Mouse (Mus musculus) left cerebral cortex, postnatal 36 days (tissue): ENCODE results near the gene Cfb. TPM values are rescaled to one million over a fixed set of nuclear protein-coding genes. Genes with fewer than 3 reads are reported as not detected.

Experiments used
- DNase-seq, 2 experiments: peaks; one replicate each; pipeline ENCODE4 v3.0.0; 2021 to 2022; ENCODE audit warnings: low spot score in 2 of 2, mixed read lengths in 1 of 2
- intact Hi-C: fragments of 180-260 bp; cut with DNase I; formaldehyde crosslinking; loops from one replicate; pipeline ENCODE4 v1.15.1; 2025
- total RNA-seq, 2 experiments: library from RNA; stranded (reverse); gene quantifications; 2 replicates each; pipeline ENCODE4 v1.2.3; 2021

Gene Cfb
- total RNA-seq, 2 experiments from 2014 or later, result 0.63 TPM; not detected in 1

DNA sequence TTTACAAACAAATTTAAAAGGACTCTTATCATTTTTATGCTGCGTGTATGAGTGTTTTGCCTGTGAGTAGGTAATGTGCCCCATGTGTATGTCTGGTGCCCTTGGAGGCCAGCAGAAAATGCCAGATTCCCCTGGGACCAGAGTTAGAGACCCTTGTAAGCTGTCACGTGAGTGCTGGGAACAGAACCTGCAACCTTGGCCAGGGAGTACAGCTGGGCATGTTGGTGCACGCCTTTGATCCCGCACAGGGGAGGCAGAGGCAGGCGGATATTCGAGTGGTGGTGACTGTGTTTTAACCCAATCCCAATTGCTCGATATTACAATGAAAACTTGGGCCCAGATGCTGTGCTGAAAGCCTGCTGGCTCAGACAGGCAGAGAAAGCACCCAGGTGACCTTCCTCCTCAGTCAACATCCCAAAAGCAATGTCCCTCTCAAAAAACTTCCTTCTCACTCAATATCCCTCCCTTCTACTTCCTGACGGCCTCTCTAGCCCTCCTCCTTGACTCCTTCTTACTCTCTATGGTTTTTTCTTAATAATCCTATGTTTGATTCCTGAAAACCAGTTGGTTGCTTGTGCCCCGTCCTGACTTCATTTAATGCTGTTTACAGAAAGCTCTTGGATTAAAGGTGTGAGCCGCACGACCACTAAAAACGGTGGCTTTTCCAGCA, 27.9 kb upstream of the Cfb start:
- intact Hi-C loops, result loop anchor here (5.0 kb wide), 2 partner anchors 38 to 53 kb away; partner anchors contain the start of genes Dxo, Nelfe, Skiv2l and Stk19
- DNase-seq, result no peak

DNA sequence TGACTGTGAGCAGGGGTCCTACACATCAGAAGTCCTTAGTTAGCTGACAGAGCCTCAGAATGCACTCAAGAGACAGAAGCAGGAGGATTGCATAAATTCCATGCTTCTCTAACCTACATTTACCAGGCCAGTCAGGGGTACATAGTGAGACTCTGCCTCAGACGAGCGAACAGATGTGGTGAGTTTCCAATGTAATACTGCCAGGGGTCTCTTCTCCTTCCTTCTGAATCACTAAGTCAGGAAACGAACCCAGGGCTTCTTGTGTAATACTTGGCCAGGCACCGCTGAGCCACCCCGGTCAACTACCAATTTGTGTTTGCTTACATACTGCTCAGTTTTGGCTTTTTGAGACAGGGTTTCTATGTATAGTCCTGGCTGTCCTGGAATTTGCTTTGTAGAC, 25.6 kb upstream of the Cfb start:
- intact Hi-C loops, result no loop called here
- no peak for DNase-seq

DNA sequence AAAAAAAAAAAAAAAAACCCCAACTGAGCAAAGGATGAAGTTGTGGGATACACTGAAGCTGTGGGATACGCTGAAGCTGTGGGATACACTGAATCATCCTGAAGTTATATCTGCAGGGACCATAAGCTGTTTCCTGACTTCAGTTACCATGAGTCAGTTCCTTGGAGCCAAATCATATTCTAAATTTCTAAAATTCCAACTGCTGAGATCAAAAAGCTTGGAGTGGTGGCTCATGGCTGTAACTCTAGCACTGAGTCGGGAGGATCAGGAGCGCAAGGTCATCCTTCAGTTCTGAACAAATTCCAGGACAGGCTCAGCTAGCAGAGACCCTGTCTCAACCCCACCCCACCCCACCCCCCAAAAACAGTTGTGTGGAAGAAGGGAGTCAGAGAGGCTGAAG, 23.3 kb upstream of the Cfb start:
- intact Hi-C loops, result no loop called here

DNA sequence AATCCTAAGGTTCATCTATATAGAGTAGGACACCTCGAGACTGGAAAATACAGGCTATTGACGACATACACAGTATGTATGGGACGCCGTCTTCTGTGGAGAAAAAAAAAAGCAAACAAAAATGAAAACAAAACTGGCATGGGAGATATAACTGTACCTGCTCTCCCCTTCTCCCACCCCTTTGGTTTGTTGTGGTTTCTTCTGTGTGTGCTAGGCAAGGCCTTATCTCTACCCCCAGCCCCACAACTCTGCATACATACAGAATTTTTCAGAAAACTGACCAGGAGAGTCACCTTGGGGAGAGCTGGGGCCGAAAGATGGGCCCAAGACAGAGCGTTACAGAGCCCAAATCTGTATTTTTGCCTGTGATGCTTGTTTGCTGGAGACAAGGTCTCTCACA, 22.4 kb upstream of the Cfb start:
- intact Hi-C loops, result no loop called here
- no peak for DNase-seq

More for the DNA sequence above, 23.3 kb upstream of the Cfb start:
- DNase-seq, result no peak

DNA sequence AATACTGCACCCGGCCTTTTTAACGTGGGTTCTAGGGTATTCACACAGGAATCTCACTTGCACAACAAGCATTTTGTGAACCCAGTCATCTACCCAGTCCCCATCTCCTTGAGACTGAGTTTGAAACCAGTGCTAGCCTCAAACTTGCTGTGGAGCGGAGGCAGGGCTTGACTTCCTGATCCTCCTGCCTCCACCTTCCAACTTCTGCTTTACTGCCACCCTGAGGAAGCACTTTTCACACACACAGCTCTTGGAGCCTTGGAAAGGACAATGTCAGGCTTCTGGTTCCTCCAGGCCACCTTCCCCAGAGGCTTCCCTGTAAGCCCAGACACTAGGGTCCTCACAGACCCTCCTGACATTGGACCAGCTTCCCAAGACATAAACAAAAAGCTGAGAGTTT, 21.0 kb upstream of the Cfb start:
- intact Hi-C loops, result no loop called here
- DNase-seq, result no peak

DNA sequence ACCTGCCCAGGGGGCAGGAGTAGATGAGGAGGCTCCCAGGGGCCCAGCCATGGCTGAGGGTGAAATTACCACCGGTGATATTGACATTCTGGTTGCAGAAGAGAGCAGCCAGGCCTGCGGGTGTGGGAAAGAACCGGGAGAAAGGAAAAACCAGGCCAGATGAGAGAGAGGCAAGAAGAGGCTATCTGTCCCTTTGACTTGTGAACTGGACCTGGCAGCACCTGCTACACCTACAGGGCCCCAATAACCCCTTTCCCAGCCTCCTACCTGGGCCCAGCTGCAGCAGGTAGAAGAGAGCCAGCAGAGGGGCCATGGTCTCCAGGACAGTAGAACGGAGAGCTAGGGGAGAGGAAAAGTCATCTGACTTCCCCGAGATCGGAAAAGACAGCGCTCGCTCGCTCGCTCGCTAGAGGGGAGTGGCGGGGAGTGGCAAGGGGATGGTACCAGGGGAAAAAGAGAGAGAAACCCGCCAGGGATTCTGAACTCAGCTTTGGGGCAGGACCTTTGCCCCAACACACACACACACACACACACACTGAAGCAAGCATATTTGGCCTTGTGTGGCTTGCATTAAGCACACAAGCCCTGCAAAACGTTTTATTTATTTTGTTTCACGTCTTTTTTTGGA, 19.5 kb upstream of the Cfb start, which contains the start of gene Gm20547:
Gene Gm20547 (minus strand): TSS at position 360 of the 628 bp plus-strand sequence.
- DNase-seq, result no peak
- intact Hi-C loops, result no loop called here

DNA sequence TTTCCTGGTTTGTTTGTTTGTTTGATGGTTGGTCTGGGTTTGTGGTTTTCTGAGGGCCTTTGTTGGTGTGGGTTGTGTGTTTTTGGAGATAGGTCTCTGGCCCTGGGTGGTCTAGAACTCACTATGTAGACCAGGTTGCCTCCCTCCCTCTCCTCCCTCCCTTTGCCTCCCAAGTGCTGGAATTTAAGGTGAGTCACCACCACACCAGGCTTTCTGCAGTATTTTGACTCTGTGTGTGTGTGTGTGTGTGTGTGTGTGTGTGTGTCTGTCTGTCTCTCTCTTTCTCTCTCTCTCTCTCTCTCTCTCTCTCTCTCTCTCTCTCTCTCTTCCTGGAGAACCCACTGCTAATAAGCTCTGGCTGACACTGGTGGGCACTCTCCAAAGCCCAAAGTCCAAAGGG, 18.8 kb upstream of the Cfb start:
- DNase-seq, result no peak
- intact Hi-C loops, result no loop called here

DNA sequence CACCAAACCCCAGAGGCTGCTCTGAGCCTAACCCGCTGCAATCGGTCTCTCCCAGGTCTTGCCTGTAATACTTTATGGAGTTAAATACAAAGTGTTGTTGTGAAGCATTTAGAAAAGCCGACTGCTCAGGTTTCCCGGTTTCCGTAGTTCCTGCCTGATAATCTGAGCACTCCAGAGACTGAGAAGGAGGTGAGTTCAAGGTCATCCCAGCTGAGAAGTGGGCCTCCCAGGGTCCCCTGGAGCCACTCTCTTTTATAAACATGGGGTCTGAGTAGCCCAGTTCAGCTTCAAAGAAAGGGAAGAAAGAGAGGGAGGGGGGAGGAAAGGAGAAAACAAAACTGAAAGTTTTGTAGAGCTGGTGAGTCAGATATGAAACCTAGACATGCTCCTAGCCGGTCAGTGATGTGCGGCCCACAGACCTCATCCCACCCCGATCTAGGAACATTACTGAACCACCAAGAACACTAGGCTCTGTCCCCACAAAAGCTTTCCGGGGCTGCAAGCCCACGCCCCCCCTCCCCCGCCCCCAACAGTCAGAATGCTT, 17.1 kb upstream of the Cfb start, which contains the start of gene Zbtb12:
Gene Zbtb12 (plus strand): TSS at position 148 of the 544 bp plus-strand sequence.
- DNase-seq, result no peak
- intact Hi-C loops, result no loop called here

DNA sequence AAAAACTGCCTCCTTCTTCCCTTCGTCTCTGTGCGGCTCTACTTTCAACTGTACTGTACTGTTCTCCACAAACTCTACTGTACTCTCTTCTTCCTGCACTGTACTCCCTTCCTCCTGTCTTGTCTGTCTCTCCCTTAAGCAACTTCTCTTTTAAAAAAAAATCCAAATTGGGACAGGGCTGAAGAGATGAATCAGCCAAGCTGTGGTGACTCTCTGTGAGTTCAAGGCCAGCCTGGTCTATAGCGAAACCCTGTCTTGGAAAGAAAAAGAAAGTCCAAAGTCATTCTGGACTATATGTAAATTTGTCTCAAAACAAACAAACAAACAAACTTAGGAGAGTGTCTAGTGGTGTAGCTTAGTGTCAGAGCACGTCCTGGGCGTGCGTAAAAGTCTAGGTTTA, 12.0 kb upstream of the Cfb start:
- intact Hi-C loops, result no loop called here
- DNase-seq, result no peak

DNA sequence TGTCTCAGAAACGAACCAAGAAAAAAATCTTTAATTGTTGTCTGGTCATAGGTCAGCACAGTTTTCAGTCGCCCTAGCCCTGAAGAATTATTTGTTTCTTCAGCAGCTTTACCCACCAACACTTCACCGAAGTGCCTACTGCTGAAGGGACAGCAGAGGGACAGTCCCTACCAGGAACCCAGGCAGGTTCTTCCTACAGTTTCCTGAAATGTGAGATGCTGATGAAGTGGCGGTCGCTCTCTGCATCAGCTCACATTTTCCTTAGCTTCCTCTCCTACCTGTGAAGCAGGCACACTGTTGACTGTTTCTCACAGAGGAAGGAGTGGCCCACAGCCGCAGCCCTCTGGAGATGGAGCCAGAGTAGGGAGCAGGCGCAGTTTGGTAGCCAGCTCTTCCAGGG, 3.7 kb upstream of the Cfb start:
- intact Hi-C loops, result no loop called here
- DNase-seq, result no peak

DNA sequence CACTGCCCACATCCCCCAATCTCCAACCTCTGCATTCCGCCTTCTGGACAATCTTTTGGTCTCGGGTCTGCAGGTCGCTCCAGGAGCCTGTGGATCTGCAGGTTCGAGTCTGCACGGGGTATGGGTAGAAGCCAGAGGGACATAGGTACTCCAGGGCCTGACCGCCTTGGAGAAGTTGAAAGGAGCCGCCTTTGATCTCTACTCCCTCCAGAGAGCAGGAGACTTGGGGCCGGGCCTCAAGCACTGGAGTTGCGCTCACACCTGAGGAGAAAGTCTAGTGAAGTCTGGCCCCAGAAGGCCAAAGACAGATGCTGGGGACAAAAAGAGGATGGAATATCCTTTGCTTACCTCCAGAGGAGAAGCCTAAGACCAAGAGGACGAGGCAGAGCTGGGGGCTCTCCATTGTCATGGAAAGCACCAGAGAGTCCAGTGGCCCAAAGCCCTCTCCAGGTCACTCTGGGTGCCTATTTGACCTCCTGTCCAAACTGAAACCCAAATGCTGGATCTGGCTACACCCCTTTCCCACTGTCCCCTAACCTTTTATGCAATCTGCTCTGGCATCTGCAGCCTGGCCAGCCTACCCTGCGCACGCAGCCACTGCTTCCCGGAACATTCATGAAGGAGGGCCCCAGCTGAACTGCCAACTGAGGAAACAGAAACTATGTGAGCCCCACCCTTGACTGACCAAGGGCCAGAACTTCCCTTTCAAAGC, 458 bp downstream of the Cfb start:
- intact Hi-C loops, result no loop called here
- no peak for DNase-seq

DNA sequence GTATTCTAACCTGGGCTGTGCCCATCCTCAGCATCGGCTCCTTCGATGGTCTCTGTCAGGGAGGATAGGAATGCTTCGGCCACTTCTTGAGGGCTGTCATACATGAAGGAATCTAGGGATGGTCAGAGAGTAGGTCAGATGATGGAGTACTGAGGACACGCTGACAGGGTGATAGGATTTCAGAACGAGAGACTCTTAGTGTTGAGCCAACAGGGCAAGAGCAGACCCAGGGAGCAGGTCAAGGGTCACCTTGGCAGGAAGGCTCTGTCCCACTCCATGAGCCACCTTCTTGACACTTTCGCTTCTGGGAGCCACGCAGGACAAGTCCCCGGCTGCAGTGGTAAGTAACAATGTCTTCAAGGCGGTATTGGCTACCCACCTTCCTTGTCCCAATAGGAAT, 1.8 kb downstream of the Cfb start:
- DNase-seq, result no peak
- intact Hi-C loops, result no loop called here

DNA sequence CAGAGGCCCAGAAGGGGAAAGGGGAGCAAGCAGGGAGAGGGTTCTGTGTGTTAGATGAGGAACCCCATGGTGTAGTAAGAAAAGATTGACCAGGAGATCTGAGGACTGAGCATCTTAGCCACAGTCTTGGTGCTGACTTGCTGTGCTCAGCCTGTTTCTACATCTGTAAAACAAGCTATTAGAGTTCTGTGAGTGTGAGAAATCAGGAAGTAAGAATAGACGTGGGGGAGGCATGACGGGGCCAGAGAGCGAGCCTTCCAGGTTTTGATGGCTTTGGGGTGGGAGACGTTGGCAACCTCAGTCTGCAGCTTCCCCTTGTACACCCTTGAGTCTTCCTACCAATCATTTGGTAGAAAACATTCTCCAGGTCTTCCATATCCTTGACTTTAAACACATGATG, 3.6 kb downstream of the Cfb start:
- DNase-seq, result no peak
- intact Hi-C loops, result loop anchor here (5.0 kb wide), 1 partner anchor 54 kb away; the partner anchor contains the start of gene Slc44a4

DNA sequence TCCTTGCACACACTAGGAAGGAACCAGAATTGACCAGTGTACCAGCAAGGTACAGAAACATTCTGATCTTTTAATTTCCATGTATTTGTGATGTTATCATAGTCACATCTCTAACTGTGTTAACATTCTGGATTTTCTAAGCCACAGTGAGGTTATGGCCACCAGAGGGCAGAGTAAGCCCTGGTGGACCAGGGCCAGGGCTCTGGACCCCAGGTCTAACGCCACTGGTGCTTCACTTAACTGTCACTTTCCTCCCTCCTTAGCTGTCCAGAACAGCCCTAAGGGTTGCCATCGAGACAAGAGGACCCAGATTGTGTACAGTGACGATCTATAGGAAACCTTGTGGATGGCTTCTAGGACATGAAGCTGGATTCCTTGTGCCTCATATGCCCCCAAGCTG, 6.5 kb downstream of the Cfb start:
- DNase-seq, result no peak
- intact Hi-C loops, result loop anchor here (5.0 kb wide), 1 partner anchor 56 kb away; the partner anchor contains the start of gene Slc44a4

DNA sequence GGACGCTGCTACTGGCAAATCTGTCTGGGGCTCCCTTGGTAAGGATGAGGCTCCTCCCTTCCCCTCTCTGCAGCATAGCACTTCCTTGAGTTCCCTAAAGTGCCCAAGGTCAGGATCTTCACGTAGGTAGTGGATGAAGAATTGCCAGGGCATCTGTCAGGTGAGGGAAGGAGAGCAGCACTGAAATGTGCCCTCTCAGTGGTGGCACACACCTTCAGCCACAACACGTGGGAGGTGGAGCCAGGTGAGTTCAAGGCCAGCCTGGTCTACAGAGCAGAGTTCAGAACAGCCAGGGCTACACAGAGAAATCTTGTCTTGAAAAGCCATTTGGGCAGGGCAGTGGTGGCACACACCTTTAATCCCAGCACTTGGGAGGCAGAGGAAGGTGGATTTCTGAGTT, 7.6 kb downstream of the Cfb start:
- DNase-seq, result no peak
- intact Hi-C loops, result loop anchor here (5.0 kb wide), 3 partner anchors 38 to 128 kb away; partner anchors contain the start of genes Lsm2 and Slc44a4

DNA sequence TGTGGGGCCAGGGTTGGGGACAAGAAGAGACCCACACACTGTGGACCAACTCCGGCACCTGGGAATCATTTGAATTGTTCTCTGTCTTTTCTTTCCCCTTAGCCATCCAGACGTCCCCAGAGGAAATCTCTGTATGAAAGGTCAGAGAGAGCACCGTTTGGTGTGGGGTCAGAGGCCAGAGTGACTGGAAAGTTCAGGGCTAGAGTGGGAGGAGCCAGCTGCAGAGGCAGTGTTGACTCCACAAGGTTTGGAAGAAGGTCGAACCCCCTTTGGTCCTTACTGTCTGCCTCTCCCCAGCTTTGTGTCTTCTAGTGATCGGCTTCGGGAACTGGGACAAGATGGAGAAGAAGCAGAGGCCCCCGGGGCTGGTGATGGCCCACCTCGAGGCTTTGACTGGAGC, 8.8 kb downstream of the Cfb start:
- DNase-seq, result no peak
- intact Hi-C loops, result loop anchor here (5.0 kb wide), 2 partner anchors 39 to 129 kb away; partner anchors contain the start of gene Lsm2

DNA sequence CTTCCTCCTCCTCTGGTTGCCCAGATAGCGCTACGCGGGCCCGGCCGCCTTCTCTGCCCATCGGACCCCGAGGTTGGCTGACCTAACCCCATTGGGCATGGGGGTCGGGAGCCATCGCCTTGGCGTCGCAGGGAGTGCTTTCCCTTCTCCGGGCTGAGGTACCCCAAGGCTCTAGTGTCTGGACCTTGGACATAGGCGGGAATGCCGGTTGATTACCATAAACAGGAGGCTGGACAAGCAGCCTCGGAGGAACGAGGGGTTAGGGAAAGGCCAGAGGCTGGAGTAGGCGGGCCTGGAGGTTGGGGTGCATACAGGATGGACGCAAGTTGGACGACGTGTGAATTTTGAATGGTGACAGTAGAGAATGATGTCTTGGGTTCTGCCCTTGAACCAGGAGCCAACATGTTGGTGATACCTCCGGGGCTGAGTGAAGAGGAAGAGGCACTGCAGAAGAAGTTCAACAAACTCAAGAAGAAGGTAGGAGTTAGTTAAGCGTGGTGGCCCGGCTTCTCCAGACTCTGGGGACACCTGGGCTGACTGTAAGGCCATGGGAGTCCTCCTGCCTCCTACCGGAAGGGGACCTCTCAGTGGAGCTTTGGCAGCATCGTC, 11.7 kb downstream of the Cfb start:
- no peak for DNase-seq
- intact Hi-C loops, result loop anchor here (1.0 to 5.0 kb wide), 3 partner anchors 13 to 132 kb away; partner anchors contain the start of genes Dxo and Lsm2

DNA sequence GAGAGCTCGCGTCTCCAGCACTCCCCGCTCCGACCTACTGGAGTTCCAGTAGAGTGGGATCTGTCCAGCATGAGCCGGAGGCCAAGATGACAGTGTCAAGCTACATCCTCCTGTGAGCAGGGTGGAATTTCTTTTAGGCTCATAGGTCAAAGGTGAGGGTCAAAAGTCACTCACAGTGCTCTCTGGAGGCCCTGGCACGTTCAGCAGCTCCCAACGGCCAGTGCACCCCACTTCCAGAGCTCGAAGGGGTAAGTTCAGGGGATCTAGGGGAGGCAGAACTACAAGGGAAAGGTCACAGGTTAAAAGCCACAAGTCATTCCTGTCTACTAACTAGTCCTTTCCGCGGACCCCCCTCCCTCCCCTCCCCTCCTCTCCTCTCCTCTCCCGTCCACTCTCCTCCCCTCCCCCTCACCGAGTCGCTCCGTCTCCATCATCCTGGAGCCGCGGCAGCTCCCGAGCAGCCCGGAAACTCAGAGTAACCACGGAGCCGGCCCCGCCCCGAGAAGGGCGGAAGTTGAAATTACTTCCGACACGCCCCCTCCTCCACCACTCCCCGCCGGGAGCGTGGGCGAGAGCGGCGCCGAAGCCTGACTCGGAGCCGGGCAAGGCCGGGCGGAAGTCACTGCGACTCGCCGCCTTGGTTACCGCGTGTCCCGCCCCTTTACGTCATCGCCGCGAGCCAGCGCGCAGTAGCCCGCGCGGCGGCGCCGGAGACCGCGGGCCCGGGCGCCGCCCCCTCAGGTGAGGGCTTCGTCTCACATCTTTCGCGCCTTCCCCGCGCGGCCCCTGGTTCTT, 12.4 kb downstream of the Cfb start, which contains the start of the genes Skiv2l and Nelfe:
Gene Skiv2l (minus strand): TSS at position 489 of the 795 bp plus-strand sequence.
Gene Nelfe (plus strand): TSS at position 670 of the 795 bp plus-strand sequence.
- peak; percentile 98 for DNase-seq
- intact Hi-C loops, result loop anchor here (1.0 to 10.0 kb wide), 4 partner anchors 13 to 915 kb away; partner anchors contain the start of genes Dxo and Lsm2

DNA sequence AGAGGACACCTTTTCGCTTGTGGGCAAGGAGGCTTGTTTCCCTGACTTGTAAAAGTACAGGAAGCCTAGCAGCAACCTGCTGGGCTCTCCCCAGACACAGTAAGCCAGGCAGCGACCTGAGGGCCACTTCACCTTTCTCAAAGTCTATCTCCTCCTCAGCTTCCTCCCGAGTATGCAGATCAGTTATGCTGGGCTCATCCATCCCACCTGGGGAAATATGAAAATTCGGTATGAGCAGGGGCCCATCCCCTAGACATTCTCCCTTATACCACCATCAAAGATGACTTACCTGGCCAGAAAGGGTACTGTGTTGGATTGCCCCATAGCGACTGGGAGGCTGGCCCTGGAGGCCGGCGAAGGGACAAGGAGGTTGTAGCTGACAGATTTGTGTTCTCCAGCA, 14.7 kb downstream of the Cfb start:
- no peak for DNase-seq
- intact Hi-C loops, result loop anchor here (10.0 kb wide), 1 partner anchor 913 kb away; no protein-coding TSS in a partner anchor
